Mouse (Mus musculus) cortical plate, adult 2 months (tissue): ENCODE measurements around the gene Fggy. TPM values are rescaled to one million over a fixed set of nuclear protein-coding genes. Genes with fewer than 3 reads are reported as not detected.

Source experiments
- H3K27ac ChIP-seq: fragments of 200-500 bp; 2 replicates; pipeline ENCODE4 v1.5.1; 2012; ENCODE audit warnings: low read length, control low read depth, inconsistent platforms; ENCODE audit not compliant: insufficient read depth
- H3K4me1 ChIP-seq: fragments of 200-500 bp; 2 replicates; pipeline ENCODE4 v1.6.1; 2011; ENCODE audit warnings: low read length; ENCODE audit not compliant: control insufficient read depth, insufficient read depth
- H3K4me3 ChIP-seq: fragments of 200-500 bp; 2 replicates; pipeline ENCODE4 v1.5.1; 2011; ENCODE audit warnings: mild to moderate bottlenecking, low read length, control low read depth; ENCODE audit not compliant: insufficient read depth
- CTCF ChIP-seq: fragments of 200-500 bp; IDR thresholded peaks from 2 replicates; pipeline ENCODE4 v1.5.1; 2011; ENCODE audit warnings: mild to moderate bottlenecking, control low read depth, low read length; ENCODE audit not compliant: insufficient read depth; ENCODE audit errors: extremely low read depth
- POLR2A ChIP-seq: fragments of 200-500 bp; IDR thresholded peaks from 2 replicates; pipeline ENCODE4 v1.6.1; 2011; ENCODE audit warnings: mild to moderate bottlenecking, low read length, control low read depth; ENCODE audit not compliant: insufficient read depth; ENCODE audit errors: extremely low read depth
- polyA plus RNA-seq: library from polyadenylated mRNA; depleted of rRNA; stranded (reverse); fragments of >200 nt; gene quantifications from 2 replicates; pipeline ENCODE4 v1.2.3, GENCODE M21; 2012

The Fggy gene
- polyA plus RNA-seq, 1 experiment, result 16.5 TPM

- no peak overlapping the region for H3K4me3 ChIP-seq
- H3K27ac ChIP-seq, result no peak overlapping the region
- TF ChIP-seq CTCF (no peak), POLR2A (no peak)
- no peaks in the 10 kb centered on the region for H3K4me1 ChIP-seq
Observed at GRCm38 (mm10) chr4:95784146-95784895, 227.0 kb downstream of the Fggy start.

- Histone ChIP-seq H3K27ac (no peak overlapping the region), H3K4me3 (no peak overlapping the region), H3K4me1 (no peaks in the 10 kb centered on the region)
- TF ChIP-seq CTCF, result no peak
- TF ChIP-seq POLR2A, result no peak
Observed at GRCm38 (mm10) chr4:95787609-95788008, 230.3 kb downstream of the Fggy start.

GRCm38 (mm10) chr4:95788867-95789266 is 231.6 kb downstream of the Fggy start:
- no peak overlapping the region for H3K27ac ChIP-seq
- no peak for TF ChIP-seq POLR2A
- no peak for TF ChIP-seq CTCF
- no peaks in the 10 kb centered on the region for H3K4me1 ChIP-seq
- H3K4me3 ChIP-seq, result no peak overlapping the region

GRCm38 (mm10) chr4:95791913-95792475 is 234.7 kb downstream of the Fggy start:
- TF ChIP-seq CTCF (no peak), POLR2A (no peak)
- Histone ChIP-seq H3K4me1 (no peaks in the 10 kb centered on the region), H3K4me3 (no peak overlapping the region), H3K27ac (no peak overlapping the region)

- TF ChIP-seq CTCF (no peak), POLR2A (no peak)
- no peak overlapping the region for H3K27ac ChIP-seq
- no peaks in the 10 kb centered on the region for H3K4me1 ChIP-seq
- no peak overlapping the region for H3K4me3 ChIP-seq
Observed at GRCm38 (mm10) chr4:95793647-95794328, 236.5 kb downstream of the Fggy start.

GRCm38 (mm10) chr4:95794651-95795050 is 237.3 kb downstream of the Fggy start:
- H3K4me1 ChIP-seq, result no peaks in the 10 kb centered on the region
- no peak overlapping the region for H3K4me3 ChIP-seq
- TF ChIP-seq CTCF (no peak), POLR2A (no peak)
- no peak overlapping the region for H3K27ac ChIP-seq

GRCm38 (mm10) chr4:95795283-95795682 is 238.0 kb downstream of the Fggy start:
- H3K4me1 ChIP-seq, result no peaks in the 10 kb centered on the region
- TF ChIP-seq CTCF (no peak), POLR2A (no peak)
- no peak overlapping the region for H3K27ac ChIP-seq
- no peak overlapping the region for H3K4me3 ChIP-seq

GRCm38 (mm10) chr4:95819650-95820049 is 262.3 kb downstream of the Fggy start:
- TF ChIP-seq CTCF (no peak), POLR2A (no peak)
- Histone ChIP-seq H3K27ac (no peak overlapping the region), H3K4me1 (no peaks in the 10 kb centered on the region), H3K4me3 (no peak overlapping the region)

- no peaks in the 10 kb centered on the region for H3K4me1 ChIP-seq
- no peak overlapping the region for H3K27ac ChIP-seq
- TF ChIP-seq CTCF, result no peak
- TF ChIP-seq POLR2A, result no peak
- no peak overlapping the region for H3K4me3 ChIP-seq
Observed at GRCm38 (mm10) chr4:95821906-95822579, 264.7 kb downstream of the Fggy start.

GRCm38 (mm10) chr4:95828164-95828563 is 270.9 kb downstream of the Fggy start:
- Histone ChIP-seq H3K27ac (no peak overlapping the region), H3K4me3 (no peak overlapping the region), H3K4me1 (no peaks in the 10 kb centered on the region)
- TF ChIP-seq CTCF, result no peak
- TF ChIP-seq POLR2A, result no peak
